In genomic region chr1:91169157-91169556, GRCm38 (mm10) we compare ENCODE assay signal across 22 mouse cellular contexts. TPM values are rescaled to one million over a fixed set of nuclear protein-coding genes. Genes with fewer than 3 reads are reported as not detected.
"Had no signal": no experiment of that assay in that cellular context is flagged by ENCODE, and none has a peak within 500 bp of the region (broad histone marks: within the 10 kb centered on the region; RNA-seq: fewer than 3 reads in every experiment).

No protein-coding gene starts in this region.

- H3K9me3 ChIP-seq: liver, embryonic 15.5 days; midbrain, embryonic 10.5 days; midbrain, embryonic 12.5 days; neural tube, embryonic 13.5 days; neural tube, embryonic 15.5 days had no signal

- ATAC-seq: midbrain, embryonic 16.5 days had no signal

- H3K27ac ChIP-seq: liver, embryonic 15.5 days; midbrain, embryonic 10.5 days; midbrain, embryonic 12.5 days; neural tube, embryonic 13.5 days; neural tube, embryonic 15.5 days had no signal

- H3K27me3 ChIP-seq: liver, embryonic 15.5 days; midbrain, embryonic 12.5 days; neural tube, embryonic 13.5 days; neural tube, embryonic 15.5 days had no signal

- H3K4me1 ChIP-seq: liver, embryonic 15.5 days; midbrain, embryonic 10.5 days; midbrain, embryonic 12.5 days; neural tube, embryonic 13.5 days; neural tube, embryonic 15.5 days had no signal

- H3K4me3 ChIP-seq: liver, embryonic 15.5 days; megakaryocyte, embryonic 14.5 days; midbrain, embryonic 10.5 days; midbrain, embryonic 12.5 days; myocyte; neural tube, embryonic 13.5 days; neural tube, embryonic 15.5 days had no signal

- H3K4me2 ChIP-seq: liver, embryonic 15.5 days; lung, embryonic 14.5 days; midbrain, embryonic 12.5 days; neural tube, embryonic 13.5 days; neural tube, embryonic 15.5 days had no signal

- DNase-seq: lung, adult 18-20 months; lung, embryonic 14.5 days; lung, postnatal 10 days; lung, postnatal 4 days; midbrain, embryonic 14.5 days; retina, postnatal 1 day; right cerebral cortex, adult 18-20 months; right cerebral cortex, postnatal 25 days; right cerebral cortex, postnatal 4 days; spleen, adult 18-20 months; thymus, adult 18-20 months; thymus, postnatal 14 days; thymus, postnatal 36 days had no signal

- H3K9ac ChIP-seq: liver, embryonic 15.5 days; lung, embryonic 14.5 days; midbrain, embryonic 12.5 days; neural tube, embryonic 13.5 days; neural tube, embryonic 15.5 days had no signal

- H3K36me3 ChIP-seq: liver, embryonic 15.5 days; midbrain, embryonic 10.5 days; midbrain, embryonic 12.5 days; neural tube, embryonic 13.5 days; neural tube, embryonic 15.5 days had no signal

RNA-seq across cellular contexts. Expression of gene Rbm44, which starts 24.3 kb away (rescaled TPM):
- polyA plus RNA-seq: myocyte; small intestine, adult 2 months had no signal
